Mouse (Mus musculus) CH12.LX (cell line): ENCODE measurements at regions not wholly inside any gene's neighbourhood (a gene's known extent, or its start where the extent isn't known, plus 50 kb on each side); places are given as distances from the start of the nearest gene placed in this dataset.

Experiments used
- BHLHE40 ChIP-seq: IDR thresholded peaks from 2 replicates; pipeline ENCODE4 v1.6.1; 2011; ENCODE audit warnings: mild to moderate bottlenecking, low read depth, low read length, improper control_type of control experiment
- CTCF ChIP-seq, 2 experiments: IDR thresholded peaks in 1 of 2; conservative IDR thresholded peaks in 1 of 2; 2 replicates each; pipeline ENCODE4 v1.5.1; 2011 to 2012; ENCODE audit warnings: low read depth in 2 of 2, low read length in 2 of 2, improper control_type of control experiment in 1 of 2, inconsistent platforms in 1 of 2, mild to moderate bottlenecking in 1 of 2, moderate library complexity in 1 of 2
- EP300 ChIP-seq: IDR thresholded peaks from 2 replicates; pipeline ENCODE4 v1.6.1; 2011; ENCODE audit warnings: low read length, improper control_type of control experiment
- IRF4 ChIP-seq: IDR thresholded peaks from 2 replicates; pipeline ENCODE4 v1.6.1; 2014; ENCODE audit warnings: low read depth, mild to moderate bottlenecking, inconsistent platforms, low read length, improper control_type of control experiment
- POLR2A ChIP-seq: IDR thresholded peaks from 2 replicates; pipeline ENCODE4 v1.6.1; 2011; ENCODE audit warnings: low read depth, mild to moderate bottlenecking, improper control_type of control experiment, low read length
- RAD21 ChIP-seq: IDR thresholded peaks from 2 replicates; pipeline ENCODE4 v1.6.1; 2011; ENCODE audit warnings: low read depth, mild to moderate bottlenecking, low read length, improper control_type of control experiment, moderate library complexity
- TBP ChIP-seq: conservative IDR thresholded peaks from 2 replicates; pipeline ENCODE4 v1.6.1; 2011; ENCODE audit warnings: low read depth, low read length, improper control_type of control experiment
- USF2 ChIP-seq: conservative IDR thresholded peaks from 2 replicates; pipeline ENCODE4 v1.6.1; 2011; ENCODE audit warnings: low read depth, low read length, improper control_type of control experiment
- ZNF384 ChIP-seq: IDR thresholded peaks from 2 replicates; pipeline ENCODE4 v1.6.1; 2012; ENCODE audit warnings: low read depth, low read length, improper control_type of control experiment, inconsistent platforms

DNA sequence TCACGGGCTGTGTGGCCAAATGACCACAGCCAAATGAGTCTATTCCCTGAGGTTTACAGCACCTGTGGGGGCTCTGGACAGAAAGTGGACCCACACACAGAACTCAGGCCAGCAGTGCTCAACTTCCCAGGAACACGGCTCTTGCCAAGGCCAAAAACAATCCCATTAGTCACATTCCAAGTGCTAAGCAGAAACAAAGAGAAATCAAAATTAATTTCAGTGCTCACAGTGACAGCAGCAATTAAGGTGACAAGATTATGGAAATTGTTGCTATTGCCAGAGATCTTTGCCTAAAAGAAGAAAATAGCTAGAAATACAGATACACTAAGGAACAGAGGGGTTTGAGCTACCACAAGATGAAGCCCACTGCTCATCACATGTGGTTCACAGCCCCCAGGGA is 464.9 kb upstream of the Ercc4 start:
- TF ChIP-seq RAD21 (no peak), EP300 (no peak), POLR2A (no peak), CTCF (conservative IDR thresholded peaks at IDR 0.05 in 1 of 2, IDR thresholded peaks at IDR 0.05 in 1 of 2; ENCODE audit: low read depth in 2 of 2, low read length in 2 of 2) (no peak), IRF4 (no peak), TBP (no peak), ZNF384 (no peak), USF2 (no peak), BHLHE40 (no peak)
